Mouse (Mus musculus) forebrain, embryonic 15.5 days (tissue): ENCODE measurements at regions not wholly inside any gene's neighbourhood (a gene's known extent, or its start where the extent isn't known, plus 50 kb on each side); places are given as distances from the start of the nearest gene placed in this dataset.

Experiments
- ATAC-seq: fragments of 200-750 bp; cut with Nextera tagmentation; replicated peaks from 2 replicates; pipeline ENCODE4 v1.8.0; 2017; ENCODE audit warnings: mild to moderate bottlenecking, moderate TSS enrichment, moderate library complexity
- H3K27ac ChIP-seq: fragments of 300-500 bp; sonication (generic); replicated peaks from 2 replicates; pipeline ENCODE4 v1.5.1; 2015; ENCODE audit warnings: mild to moderate bottlenecking, inconsistent platforms
- H3K27me3 ChIP-seq: fragments of 300-500 bp; sonication (generic); 2 replicates; pipeline ENCODE4 v1.6.1; 2015; ENCODE audit warnings: inconsistent platforms
- H3K36me3 ChIP-seq: fragments of 300-500 bp; sonication (generic); 2 replicates; pipeline ENCODE4 v1.6.1; 2015; ENCODE audit warnings: mild to moderate bottlenecking, inconsistent platforms
- H3K4me1 ChIP-seq: fragments of 300-500 bp; sonication (generic); 2 replicates; pipeline ENCODE4 v1.6.1; 2015; ENCODE audit warnings: inconsistent platforms
- H3K4me2 ChIP-seq: fragments of 300-500 bp; sonication (generic); replicated peaks from 2 replicates; pipeline ENCODE4 v1.6.1; 2015; ENCODE audit warnings: mild to moderate bottlenecking, inconsistent platforms
- H3K4me3 ChIP-seq: fragments of 300-500 bp; sonication (generic); 2 replicates; pipeline ENCODE4 v1.5.1; 2015; ENCODE audit warnings: mild to moderate bottlenecking, inconsistent platforms
- H3K9ac ChIP-seq: fragments of 300-500 bp; sonication (generic); replicated peaks from 2 replicates; pipeline ENCODE4 v1.6.1; 2015; ENCODE audit warnings: mild to moderate bottlenecking, inconsistent platforms
- H3K9me3 ChIP-seq: fragments of 300-500 bp; sonication (generic); 2 replicates; pipeline ENCODE4 v1.6.1; 2016; ENCODE audit warnings: inconsistent platforms
- WGBS: fragments of 180-500 bp; shearing (Covaris S2); methylation state at CpG from one replicate; pipeline ENCODE4 v1.1.7; 2015; ENCODE audit warnings: mixed read lengths; 5-methylcytosine and 5-hydroxymethylcytosine counted together

- Histone ChIP-seq H3K4me3 (no peak overlapping the region), H3K27me3 (no peaks in the 10 kb centered on the region), H3K9ac (no peak overlapping the region), H3K9me3 (no peaks in the 10 kb centered on the region), H3K27ac (no peak overlapping the region), H3K4me2 (no peak overlapping the region), H3K36me3 (no peaks in the 10 kb centered on the region), H3K4me1 (no peaks in the 10 kb centered on the region; the same call in 1 of the 2 replicates)
- WGBS, result 96% methylated on average over 3 of the region's 3 CpGs
- ATAC-seq, result no peak
Observed at GRCm38 (mm10) chr9:61666761-61667332, 247.5 kb downstream of the Rplp1 start.

GRCm38 (mm10) chr9:61666118-61666517, 248.2 kb downstream of the Rplp1 start:
- WGBS, result 89% methylated on average over 6 of the region's 6 CpGs
- H3K27ac ChIP-seq, result no peak overlapping the region
- ATAC-seq, result no peak
- H3K9me3 ChIP-seq, result no peaks in the 10 kb centered on the region
- no peak overlapping the region for H3K4me2 ChIP-seq
- H3K27me3 ChIP-seq, result no peaks in the 10 kb centered on the region
- no peak overlapping the region for H3K4me3 ChIP-seq
- no peaks in the 10 kb centered on the region; the same call in 1 of the 2 replicates for H3K4me1 ChIP-seq
- no peaks in the 10 kb centered on the region for H3K36me3 ChIP-seq
- H3K9ac ChIP-seq, result no peak overlapping the region

GRCm38 (mm10) chr9:61665254-61665653, 249.1 kb downstream of the Rplp1 start:
- Histone ChIP-seq H3K9me3 (no peaks in the 10 kb centered on the region), H3K4me1 (no peaks in the 10 kb centered on the region; the same call in 1 of the 2 replicates), H3K4me3 (no peak overlapping the region), H3K27ac (no peak overlapping the region), H3K36me3 (no peaks in the 10 kb centered on the region), H3K4me2 (no peak overlapping the region), H3K9ac (no peak overlapping the region), H3K27me3 (no peaks in the 10 kb centered on the region)
- 92% methylated on average over 5 of the region's 5 CpGs for WGBS
- ATAC-seq, result no peak

- ATAC-seq, result no peak
- Histone ChIP-seq H3K27me3 (no peaks in the 10 kb centered on the region), H3K9ac (no peak overlapping the region), H3K4me3 (no peak overlapping the region), H3K9me3 (no peaks in the 10 kb centered on the region), H3K4me1 (no peaks in the 10 kb centered on the region), H3K27ac (no peak overlapping the region), H3K4me2 (no peak overlapping the region), H3K36me3 (no peaks in the 10 kb centered on the region)
- WGBS, result 92% methylated on average over 10 of the region's 10 CpGs
Observed at GRCm38 (mm10) chr9:61664000-61664622, 250.2 kb downstream of the Rplp1 start.

DNA sequence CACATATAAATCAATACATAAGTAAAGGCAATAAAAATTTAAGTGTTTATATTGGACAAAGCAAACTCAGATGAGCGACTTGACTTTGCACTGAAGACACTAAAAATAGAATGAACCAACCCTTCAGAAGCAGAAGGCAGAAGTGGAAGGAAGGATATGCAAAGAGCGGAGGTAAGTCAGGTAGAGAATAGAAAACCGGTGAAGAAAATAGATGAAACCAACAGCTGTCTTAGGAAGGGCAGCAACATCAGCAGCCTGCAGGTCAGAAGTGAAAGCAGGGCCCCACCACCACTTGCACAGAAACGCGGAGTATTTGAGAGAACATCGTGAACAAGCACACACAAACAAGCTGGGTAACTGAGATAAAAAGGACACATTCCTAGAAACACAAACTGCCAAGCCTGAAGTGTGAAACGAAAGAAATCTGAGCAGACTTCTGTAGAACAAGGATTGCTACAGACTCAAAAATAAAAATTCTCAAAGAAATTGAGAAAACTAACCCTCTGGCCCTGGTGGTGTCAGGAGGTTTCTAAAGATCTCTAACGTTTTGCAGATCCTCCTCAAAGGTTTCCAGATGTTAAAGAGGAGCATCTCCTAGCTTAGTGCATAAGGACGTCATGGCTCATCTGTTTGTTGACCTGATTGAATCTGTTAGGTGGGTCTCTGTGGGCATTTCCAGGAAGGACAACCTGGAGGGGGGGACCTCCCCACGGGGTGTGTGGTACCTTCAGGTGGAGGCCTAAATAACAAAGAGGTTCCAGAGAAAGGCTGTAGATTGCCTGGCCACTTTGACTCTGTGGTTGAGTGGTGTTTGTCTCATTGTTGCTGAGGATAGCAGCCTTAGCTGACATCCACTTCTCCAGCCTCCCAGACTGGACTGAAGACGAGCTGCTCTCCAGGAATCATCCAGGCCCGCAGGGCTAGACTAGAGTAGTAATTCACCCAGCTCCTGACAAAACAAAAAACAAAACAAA, 252.0 kb downstream of the Rplp1 start:
- no peaks in the 10 kb centered on the region for H3K36me3 ChIP-seq
- H3K27ac ChIP-seq, result no peak overlapping the region
- no peaks in the 10 kb centered on the region for H3K9me3 ChIP-seq
- H3K9ac ChIP-seq, result no peak overlapping the region
- 78% methylated on average over 12 of the region's 12 CpGs for WGBS
- H3K4me3 ChIP-seq, result no peak overlapping the region
- no peak overlapping the region for H3K4me2 ChIP-seq
- ATAC-seq, result no peak
- H3K27me3 ChIP-seq, result no peaks in the 10 kb centered on the region
- no peaks in the 10 kb centered on the region for H3K4me1 ChIP-seq

GRCm38 (mm10) chr9:61660191-61660590, 254.2 kb downstream of the Rplp1 start:
- H3K4me3 ChIP-seq, result no peak overlapping the region
- no peaks in the 10 kb centered on the region for H3K9me3 ChIP-seq
- 88% methylated on average over 3 of the region's 3 CpGs for WGBS
- no peak overlapping the region for H3K9ac ChIP-seq
- no peaks in the 10 kb centered on the region for H3K36me3 ChIP-seq
- no peak for ATAC-seq
- no peak overlapping the region for H3K4me2 ChIP-seq
- H3K27me3 ChIP-seq, result no peaks in the 10 kb centered on the region
- H3K4me1 ChIP-seq, result 0 out of 2 replicates have a peak, but pooled peaks cover 4% of the 10 kb centered on the region
- no peak overlapping the region for H3K27ac ChIP-seq

DNA sequence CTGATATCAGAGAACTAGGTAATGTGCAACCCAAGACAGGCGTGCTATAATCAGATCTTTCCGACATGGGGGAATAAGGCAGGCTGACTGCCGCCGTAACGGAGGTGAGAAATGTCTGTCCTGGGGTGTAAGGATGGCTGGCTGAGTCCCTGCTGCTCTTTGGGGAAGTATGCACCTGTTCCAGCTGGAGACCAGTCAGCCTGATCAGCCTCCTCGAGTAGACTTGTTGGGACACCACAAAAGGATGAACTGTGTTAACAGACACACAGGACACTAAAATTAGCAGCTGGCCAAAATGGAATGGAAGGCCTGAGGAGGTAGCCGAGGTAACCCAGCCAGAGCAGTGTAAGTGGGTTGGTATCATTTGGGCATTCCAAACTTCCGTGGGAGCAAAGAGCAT, 256.3 kb downstream of the Rplp1 start:
- no peak overlapping the region for H3K4me2 ChIP-seq
- H3K9me3 ChIP-seq, result no peaks in the 10 kb centered on the region
- H3K36me3 ChIP-seq, result no peaks in the 10 kb centered on the region
- H3K27ac ChIP-seq, result no peak overlapping the region
- no peak overlapping the region for H3K4me3 ChIP-seq
- H3K27me3 ChIP-seq, result no peaks in the 10 kb centered on the region
- WGBS, result 89% methylated on average over 8 of the region's 8 CpGs
- no peak for ATAC-seq
- 0 out of 2 replicates have a peak, but pooled peaks cover 5% of the 10 kb centered on the region for H3K4me1 ChIP-seq
- no peak overlapping the region for H3K9ac ChIP-seq

GRCm38 (mm10) chr9:61655433-61655981, 258.8 kb downstream of the Rplp1 start:
- H3K9ac ChIP-seq, result no peak overlapping the region
- no peaks in the 10 kb centered on the region for H3K36me3 ChIP-seq
- WGBS, result 71% methylated on average over 9 of the region's 9 CpGs
- no peak overlapping the region for H3K4me3 ChIP-seq
- H3K27me3 ChIP-seq, result no peaks in the 10 kb centered on the region
- no peak overlapping the region for H3K27ac ChIP-seq
- 0 out of 2 replicates have a peak, but pooled peaks cover 5% of the 10 kb centered on the region for H3K4me1 ChIP-seq
- no peak overlapping the region for H3K4me2 ChIP-seq
- no peak for ATAC-seq
- H3K9me3 ChIP-seq, result no peaks in the 10 kb centered on the region

DNA sequence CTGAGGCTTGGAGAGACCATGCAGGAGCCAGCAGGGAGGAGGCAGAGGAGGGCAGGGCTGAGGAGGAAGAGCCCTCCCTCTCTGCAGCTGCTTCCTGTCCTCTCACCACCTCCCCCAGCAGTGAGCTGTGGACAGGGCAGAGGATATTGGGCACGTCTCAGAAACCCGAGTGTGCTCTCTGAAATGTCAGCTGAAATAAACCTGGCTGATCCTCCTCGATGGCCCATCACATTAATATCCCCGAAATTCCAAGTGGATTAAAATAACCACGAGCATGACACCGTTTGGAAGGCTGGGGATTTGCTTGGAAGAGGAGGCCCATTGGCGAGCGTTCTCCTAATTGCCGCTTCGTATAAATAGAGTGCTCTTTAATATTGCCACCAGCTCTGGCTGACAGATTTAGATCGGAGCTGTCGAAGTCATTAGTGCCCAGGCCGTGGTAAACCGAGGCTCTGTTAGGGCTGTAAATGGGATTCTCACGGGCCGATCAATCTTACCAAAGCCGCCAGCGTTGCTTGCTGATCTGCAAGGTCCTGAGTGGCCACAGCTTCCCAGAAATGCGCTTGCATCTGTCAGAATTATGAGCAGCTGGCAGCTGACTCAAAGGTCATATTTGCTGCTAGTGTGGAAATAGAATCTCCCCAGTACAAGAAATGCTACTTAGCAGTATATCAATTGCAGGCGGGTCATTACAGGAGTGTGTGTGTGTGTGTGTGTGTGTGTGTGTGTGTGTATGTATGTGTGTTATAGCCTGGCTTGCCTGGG, 268.5 kb downstream of the Rplp1 start:
- 59% methylated on average over 20 of the region's 20 CpGs for WGBS
- Histone ChIP-seq H3K27me3 (no peaks in the 10 kb centered on the region), H3K4me3 (no peak overlapping the region), H3K4me1 (peaks cover 5% of the 10 kb centered on the region; the same call in 1 of the 2 replicates), H3K36me3 (no peaks in the 10 kb centered on the region), H3K9ac (no peak overlapping the region), H3K9me3 (no peaks in the 10 kb centered on the region), H3K27ac (no peak overlapping the region), H3K4me2 (no peak overlapping the region)
- ATAC-seq, result no peak

GRCm38 (mm10) chr9:61640739-61641138, 268.6 kb downstream of the Tle3 start:
- 94% methylated on average over 3 of the region's 3 CpGs for WGBS

DNA sequence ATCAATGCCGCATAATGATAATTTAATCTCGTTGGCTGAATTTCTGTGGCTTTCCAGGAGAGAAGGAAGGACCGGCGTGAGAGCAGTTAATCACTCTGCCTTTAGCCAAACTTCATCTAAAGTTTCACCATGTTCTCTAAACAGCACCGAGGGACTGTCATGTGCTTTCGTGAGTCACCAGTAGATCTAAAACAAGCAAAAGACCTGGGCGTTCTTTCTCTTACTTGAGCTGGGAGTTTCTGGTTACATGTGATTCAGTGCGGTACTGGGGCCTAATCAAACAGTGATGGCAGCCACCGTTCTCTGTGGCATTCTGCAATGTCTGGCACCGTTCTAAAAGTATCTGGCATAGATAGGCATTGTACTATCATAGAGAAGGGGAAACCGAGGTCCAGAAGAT, 266.7 kb downstream of the Tle3 start:
- Histone ChIP-seq H3K9me3 (no peaks in the 10 kb centered on the region), H3K9ac (no peak overlapping the region), H3K27me3 (no peaks in the 10 kb centered on the region), H3K27ac (no peak overlapping the region), H3K36me3 (no peaks in the 10 kb centered on the region), H3K4me1 (peaks cover 7% of the 10 kb centered on the region), H3K4me2 (no peak overlapping the region), H3K4me3 (no peak overlapping the region)
- ATAC-seq, result no peak
- 84% methylated on average over 11 of the region's 11 CpGs for WGBS

More at GRCm38 (mm10) chr9:61640739-61641138, 268.6 kb downstream of the Tle3 start:
- no peak for ATAC-seq
- Histone ChIP-seq H3K4me3 (no peak overlapping the region), H3K36me3 (no peaks in the 10 kb centered on the region), H3K4me2 (no peak overlapping the region), H3K27me3 (no peaks in the 10 kb centered on the region), H3K9ac (no peak overlapping the region), H3K9me3 (no peaks in the 10 kb centered on the region), H3K27ac (no peak overlapping the region), H3K4me1 (peaks cover 7% of the 10 kb centered on the region)
